Mouse (Mus musculus) C2C12 (cell line): ENCODE data around the gene Cuedc1.

Experiments
- CTCF ChIP-seq: IDR thresholded peaks from one replicate; pipeline ENCODE4 v1.5.1; 2011; ENCODE audit not compliant: control insufficient read depth, insufficient read depth, insufficient read length
- FOSL1 ChIP-seq: IDR thresholded peaks from one replicate; pipeline ENCODE4 v1.8.0; 2011; ENCODE audit warnings: mild to moderate bottlenecking, low read length; ENCODE audit not compliant: poor library complexity, insufficient read depth, severe bottlenecking
- MAX ChIP-seq: IDR thresholded peaks from one replicate; pipeline ENCODE4 v1.6.1; 2011; ENCODE audit warnings: mild to moderate bottlenecking, control low read depth
- MYOG ChIP-seq: IDR thresholded peaks from one replicate; pipeline ENCODE4 v1.6.1; 2011; ENCODE audit not compliant: control insufficient read depth, insufficient read length; ENCODE audit errors: extremely low read depth
- USF1 ChIP-seq: IDR thresholded peaks from one replicate; pipeline ENCODE4 v1.6.1; 2011; ENCODE audit warnings: low read depth, mild to moderate bottlenecking, control low read depth, moderate library complexity

- no peak for TF ChIP-seq CTCF
- no peak for TF ChIP-seq FOSL1
- TF ChIP-seq USF1, result no peak
- TF ChIP-seq MYOG, result no peak
- TF ChIP-seq MAX, result no peak
Observed at GRCm38 (mm10) chr11:88075701-88076100, 22.2 kb upstream of the Cuedc1 start.
